Mouse (Mus musculus): Measurements from ENCODE around the gene Vmn2r10.
"Not testable (repeated sequence)": the region's sequence is repeated elsewhere in the genome, so short reads cannot be mapped to it uniquely, and the experiment has no call there.

Gene Vmn2r10

DNA sequence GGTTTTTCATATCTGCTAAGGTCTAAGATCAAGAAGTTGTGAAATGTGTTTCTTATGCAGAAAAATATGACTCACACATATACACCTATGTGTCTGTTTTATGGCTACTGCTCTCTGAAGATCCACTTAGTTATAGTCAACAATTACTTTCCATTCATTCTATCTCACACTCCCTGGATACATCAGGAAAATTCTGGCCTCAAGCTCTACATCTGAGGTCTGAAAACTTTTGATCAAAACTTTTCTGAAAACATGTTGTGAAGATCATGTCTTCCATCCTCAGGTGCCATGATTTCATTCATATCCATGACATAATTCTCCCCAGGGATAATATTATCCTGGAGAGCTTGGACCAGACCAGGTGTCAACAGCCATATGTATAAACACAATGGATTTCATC lies at the start of gene Vmn2r10:
Gene Vmn2r10 (minus strand): TSS at position 101 of the 400 bp plus-strand sequence.
- not testable (repeated sequence) for DNase-seq

DNA sequence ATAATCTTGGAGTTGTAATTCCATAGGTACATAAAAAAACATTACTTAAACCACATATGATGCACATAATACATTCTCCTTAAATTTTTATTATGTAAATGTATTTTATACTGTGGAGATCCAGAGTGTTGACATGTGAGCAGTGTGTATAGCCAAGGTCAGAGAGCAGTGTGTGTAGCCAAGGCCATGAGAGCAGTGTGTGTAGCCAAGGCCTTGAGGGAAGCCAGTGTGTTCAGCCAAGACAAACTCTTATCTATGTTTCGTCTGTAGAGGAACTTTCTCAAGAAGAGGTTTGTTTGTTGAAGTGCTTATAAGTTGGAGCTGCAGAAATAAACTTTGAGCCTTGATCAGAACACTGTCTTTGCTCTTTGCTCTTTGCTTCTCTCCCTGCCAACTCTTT lies 49.0 kb upstream of the Vmn2r10 start:
- no peak for DNase-seq

DNA sequence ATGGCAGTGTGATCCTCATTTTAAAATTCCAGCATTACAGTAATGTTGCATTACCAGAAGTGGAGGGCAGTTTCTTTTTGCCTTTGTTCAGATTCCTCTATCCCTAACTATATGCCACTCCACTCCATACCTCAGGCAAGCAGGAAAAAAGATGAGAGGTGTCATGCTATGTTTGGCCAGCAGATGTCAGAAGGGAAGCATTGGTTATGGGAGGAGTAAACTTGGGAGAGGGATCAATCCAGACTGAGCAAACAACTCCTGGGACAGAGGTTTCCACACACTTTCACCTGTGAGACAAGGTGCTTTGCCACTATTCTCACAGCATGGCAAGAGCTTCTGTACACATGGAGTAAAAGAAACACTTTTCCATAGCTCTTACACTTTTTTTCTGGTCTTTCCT lies 26.3 kb upstream of the Vmn2r10 start:
- no peak for DNase-seq

GRCm38 (mm10) chr5:108988924-108989323 lies 17.4 kb downstream of the Vmn2r10 start:
- DNase-seq, result no peak
